Mouse (Mus musculus) T-helper 1 cell (primary cell): ENCODE data around the gene Tmem37.

Source experiments
- in situ Hi-C: fragments of 300-600 bp; cut with MboI, MseI; formaldehyde crosslinking; loops from one replicate; pipeline ENCODE4 v1.15.1; 2025; ENCODE audit warnings: high pct_unique_total_duplicates

Gene Tmem37

DNA sequence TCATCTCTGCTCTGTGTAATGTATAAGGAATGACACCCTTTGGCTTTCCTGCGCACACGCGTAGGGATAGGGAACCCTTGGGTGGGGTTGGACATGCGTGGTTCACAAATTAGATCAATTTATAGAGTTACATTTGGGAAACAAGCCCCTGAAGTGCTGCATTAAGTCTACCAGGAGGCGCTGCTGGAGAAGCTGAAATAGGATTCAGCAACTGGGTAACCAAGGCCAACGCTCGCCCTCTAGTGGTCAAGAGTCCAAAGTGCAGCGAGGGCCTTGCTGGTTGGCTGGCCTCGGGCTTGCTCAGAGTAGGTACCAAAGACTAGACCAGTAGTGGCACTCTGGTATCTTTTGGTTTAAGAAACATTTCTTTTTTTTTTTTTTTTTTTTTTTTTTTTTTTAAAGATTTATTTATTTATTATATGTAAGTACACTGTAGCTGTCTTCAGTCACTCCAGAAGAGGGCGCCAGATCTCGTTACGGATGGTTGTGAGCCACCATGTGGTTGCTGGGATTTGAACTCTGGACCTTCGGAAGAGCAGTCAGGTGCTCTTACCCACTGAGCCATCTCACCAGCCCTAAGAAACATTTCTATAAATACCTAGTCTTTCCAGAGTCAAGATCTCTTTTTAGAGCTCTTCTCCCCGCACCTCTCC, 19.7 kb upstream of the Tmem37 start:
- in situ Hi-C loops: loop anchor here (5.0 kb wide), 1 partner anchor 61 kb away; no protein-coding TSS in a partner anchor

DNA sequence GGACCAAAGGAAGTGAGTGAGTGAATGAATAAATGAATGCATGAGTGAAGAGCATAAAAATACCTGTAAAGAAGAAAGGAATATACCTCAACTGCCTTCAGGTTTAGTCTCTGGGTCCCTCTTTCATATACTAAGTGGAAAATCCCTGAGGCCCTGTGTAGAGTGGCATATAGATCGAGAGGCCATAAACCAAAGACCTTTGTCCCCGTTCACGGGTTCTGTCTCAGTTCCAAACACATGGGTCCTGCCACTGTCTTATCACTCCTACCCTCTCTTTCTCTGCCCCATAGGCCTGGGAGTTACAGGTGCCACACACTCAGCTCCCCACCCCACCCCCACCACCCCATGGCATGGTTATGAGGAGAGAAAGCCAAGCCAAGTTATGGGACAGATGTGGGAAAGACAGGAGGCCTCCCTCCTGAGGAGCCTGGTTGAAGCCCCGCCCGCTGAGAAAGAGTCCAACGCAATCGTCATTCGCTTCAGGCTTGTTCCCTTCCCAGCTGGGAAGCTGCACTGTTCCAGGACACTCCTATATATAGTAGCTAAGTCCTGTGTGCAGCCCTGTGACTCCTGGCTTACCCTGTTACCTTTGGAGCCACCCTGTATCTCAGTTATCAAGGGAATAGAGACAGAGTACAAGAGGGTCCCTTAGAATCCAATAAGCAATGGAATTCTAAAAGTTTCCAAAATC, 17.2 kb upstream of the Tmem37 start:
- in situ Hi-C loops: loop anchor here (5.0 kb wide), 1 partner anchor 59 kb away; no protein-coding TSS in a partner anchor

- in situ Hi-C loops: no loop called here
Measured at GRCm38 (mm10) chr1:120089180-120089579, 15.3 kb upstream of the Tmem37 start.

GRCm38 (mm10) chr1:120086644-120087043, 12.8 kb upstream of the Tmem37 start:
- in situ Hi-C loops: no loop called here

DNA sequence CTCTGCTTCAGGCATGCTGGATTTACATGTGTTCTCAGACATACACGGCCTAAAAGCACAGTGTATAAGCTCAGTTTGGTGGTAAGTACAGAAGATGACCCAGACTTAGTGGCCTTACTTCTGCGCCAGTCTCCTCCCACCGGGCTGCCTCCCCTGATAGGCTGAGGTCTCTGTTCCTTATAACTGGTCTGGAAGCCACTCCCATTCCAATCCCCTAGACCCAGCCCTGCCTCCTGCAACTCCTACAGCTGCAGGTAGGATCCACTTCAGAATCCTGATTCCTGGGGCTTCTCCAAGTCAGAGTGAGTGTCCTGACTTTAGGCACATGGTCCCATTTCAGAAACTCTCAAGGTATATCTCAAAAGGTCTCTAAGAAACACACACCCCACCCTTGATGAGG, 11.8 kb upstream of the Tmem37 start:
- in situ Hi-C loops: no loop called here

GRCm38 (mm10) chr1:120083921-120084517, 10.1 kb upstream of the Tmem37 start:
- in situ Hi-C loops: no loop called here

GRCm38 (mm10) chr1:120082957-120083585, 9.2 kb upstream of the Tmem37 start:
- in situ Hi-C loops: no loop called here

DNA sequence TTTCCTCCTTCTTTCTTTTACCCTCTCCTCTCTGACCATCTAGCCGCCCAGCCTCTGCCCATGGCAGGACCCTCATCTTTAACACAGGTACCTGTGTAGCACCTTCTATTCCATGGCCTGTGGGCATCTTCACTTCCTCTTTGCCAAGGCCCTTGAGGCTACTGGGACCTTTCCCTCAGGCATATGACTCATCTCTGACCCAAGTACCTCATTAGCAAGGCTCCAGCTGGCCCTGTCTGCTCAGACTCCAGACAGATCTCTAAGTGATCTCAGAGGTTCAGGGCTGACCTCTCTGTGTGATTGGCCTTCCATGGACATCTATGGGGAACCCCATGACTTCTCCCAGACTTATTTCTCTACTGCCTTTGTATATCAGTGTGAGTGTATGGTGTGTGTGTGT, 6.8 kb upstream of the Tmem37 start:
- in situ Hi-C loops: no loop called here

- in situ Hi-C loops: no loop called here
Measured at GRCm38 (mm10) chr1:120077746-120078410, 4.0 kb upstream of the Tmem37 start.

- in situ Hi-C loops: no loop called here
Measured at GRCm38 (mm10) chr1:120075507-120075906, 1.6 kb upstream of the Tmem37 start.

DNA sequence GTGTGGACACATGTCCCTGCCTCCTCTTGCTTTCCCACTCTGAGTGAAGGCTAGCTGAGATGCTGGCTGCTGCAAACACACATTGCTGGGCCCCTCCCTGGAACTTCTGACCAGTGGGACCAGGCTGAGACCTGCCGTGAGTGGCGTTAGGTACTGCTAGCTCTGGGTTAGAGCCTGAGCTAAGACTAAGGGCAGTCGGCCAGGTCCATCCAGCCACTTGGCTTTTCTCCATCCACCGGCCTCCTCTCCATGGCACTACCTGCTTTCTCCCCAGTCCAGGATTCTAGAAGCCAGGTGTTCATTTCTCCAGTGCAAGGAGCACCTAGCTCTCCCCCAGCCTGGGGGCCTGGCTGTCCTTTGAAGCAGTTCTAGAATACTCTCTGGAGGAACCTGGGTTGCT, 1.1 kb upstream of the Tmem37 start:
- in situ Hi-C loops: no loop called here

GRCm38 (mm10) chr1:120074307-120074702, 431 bp upstream of the Tmem37 start:
- in situ Hi-C loops: no loop called here

- in situ Hi-C loops: no loop called here
Measured at GRCm38 (mm10) chr1:120072900-120073299, 974 bp downstream of the Tmem37 start.

- in situ Hi-C loops: no loop called here
Measured at GRCm38 (mm10) chr1:120071133-120071532, 2.7 kb downstream of the Tmem37 start.

DNA sequence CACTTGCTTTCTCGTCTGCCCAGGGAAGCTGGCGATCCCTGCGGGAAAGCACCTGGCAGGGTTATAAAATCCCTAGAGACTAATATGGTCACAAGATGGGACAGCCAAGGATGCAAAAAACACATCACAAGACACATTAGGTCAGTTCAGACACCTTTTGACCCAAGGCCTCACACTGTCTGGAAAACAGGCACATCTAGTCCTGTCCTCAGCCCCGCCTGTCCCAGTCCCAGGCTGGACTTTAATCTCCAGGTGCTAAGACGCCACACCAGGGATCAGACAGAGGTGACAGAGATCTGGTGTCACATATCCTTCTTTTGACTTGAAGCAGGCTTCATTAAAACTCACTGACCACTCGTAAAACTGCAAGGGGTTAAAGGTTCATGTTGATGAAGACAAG, 3.7 kb downstream of the Tmem37 start:
- in situ Hi-C loops: no loop called here

- in situ Hi-C loops: no loop called here
Measured at GRCm38 (mm10) chr1:120069120-120069519, 4.8 kb downstream of the Tmem37 start.

- in situ Hi-C loops: no loop called here
Measured at GRCm38 (mm10) chr1:120066625-120067024, 7.2 kb downstream of the Tmem37 start.

GRCm38 (mm10) chr1:120066159-120066558, 7.7 kb downstream of the Tmem37 start:
- in situ Hi-C loops: no loop called here

DNA sequence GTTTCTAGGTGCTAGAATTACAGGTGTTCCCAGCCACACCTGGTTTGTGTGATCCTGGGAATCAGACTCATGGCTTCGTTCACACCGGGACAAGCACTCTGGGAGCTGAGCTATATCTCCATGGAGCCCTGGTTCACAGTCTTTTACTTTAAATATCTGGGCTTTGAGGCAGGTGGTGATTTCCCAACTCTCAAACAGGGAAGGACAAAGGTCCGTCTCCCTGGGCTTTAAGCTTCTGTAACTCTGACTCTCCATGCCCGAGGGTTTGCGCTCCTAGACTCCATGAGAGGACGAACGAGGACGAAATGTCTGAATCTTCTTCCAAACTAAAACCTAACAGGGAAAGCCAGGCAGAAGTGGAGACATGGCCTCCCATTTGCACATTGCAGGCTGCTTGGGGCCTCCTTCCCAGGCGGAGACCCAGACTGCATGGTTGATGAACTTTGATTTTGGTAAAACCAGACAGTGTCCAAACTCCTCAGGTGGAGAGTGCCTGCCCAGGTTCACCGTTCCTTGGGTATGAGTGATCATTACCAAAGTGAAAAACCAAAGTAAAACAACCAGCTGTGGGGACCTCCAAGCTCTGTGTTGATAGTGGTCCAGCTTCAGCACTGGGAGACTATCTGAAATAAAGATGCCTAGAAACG, 9.7 kb downstream of the Tmem37 start:
- in situ Hi-C loops: no loop called here

DNA sequence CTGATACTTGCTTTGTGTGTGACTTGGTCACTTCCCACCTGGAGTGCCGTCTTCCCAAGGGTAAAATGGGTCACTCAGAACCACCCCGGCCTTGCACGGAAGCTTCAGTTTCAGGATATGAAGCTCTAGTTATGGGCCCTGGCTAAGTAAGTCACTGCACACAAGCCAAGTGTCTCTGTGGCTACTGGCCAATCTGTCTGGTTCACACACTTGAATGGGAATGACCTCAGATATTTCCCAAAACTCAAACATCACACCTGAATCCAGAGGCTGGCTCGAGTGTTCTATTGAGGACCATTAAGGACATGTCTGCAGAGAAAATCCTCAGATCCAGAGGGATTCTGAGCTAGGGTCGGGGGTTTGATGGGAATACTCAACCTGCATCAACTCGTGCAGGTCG, 11.6 kb downstream of the Tmem37 start:
- in situ Hi-C loops: no loop called here

- in situ Hi-C loops: no loop called here
Measured at GRCm38 (mm10) chr1:120060687-120061086, 13.2 kb downstream of the Tmem37 start.
